Mouse (Mus musculus) hindbrain, embryonic 10.5 days (tissue): ENCODE results near the gene Blvra. TPM values are rescaled to one million over a fixed set of nuclear protein-coding genes. Genes with fewer than 3 reads are reported as not detected.
"Not testable (repeated sequence)": the region's sequence is repeated elsewhere in the genome, so short reads cannot be mapped to it uniquely, and the experiment has no call there.

Experiments
- DNase-seq: peaks from one replicate; pipeline ENCODE4 v3.0.0-alpha.2; 2017; ENCODE audit warnings: low spot score
- H3K27ac ChIP-seq: fragments of 300-500 bp; sonication (generic); 2 replicates; pipeline ENCODE4 v1.5.1; 2016; ENCODE audit warnings: mild to moderate bottlenecking, moderate library complexity
- H3K27me3 ChIP-seq: fragments of 300-500 bp; sonication (generic); 2 replicates; pipeline ENCODE4 v1.6.1; 2016; ENCODE audit warnings: mild to moderate bottlenecking; ENCODE audit not compliant: poor library complexity, insufficient read depth, severe bottlenecking
- H3K36me3 ChIP-seq: fragments of 300-500 bp; sonication (generic); 2 replicates; pipeline ENCODE4 v1.6.1; 2016; ENCODE audit warnings: mild to moderate bottlenecking, moderate library complexity
- H3K4me1 ChIP-seq: fragments of 300-500 bp; sonication (generic); replicated peaks from 2 replicates; pipeline ENCODE4 v1.6.1; 2016; ENCODE audit warnings: mild to moderate bottlenecking
- H3K4me3 ChIP-seq: fragments of 300-500 bp; sonication (generic); 2 replicates; pipeline ENCODE4 v1.5.1; 2016; ENCODE audit warnings: mild to moderate bottlenecking, moderate library complexity
- H3K9me3 ChIP-seq: fragments of 300-500 bp; sonication (generic); 2 replicates; pipeline ENCODE4 v1.6.1; 2016; ENCODE audit warnings: mild to moderate bottlenecking, moderate library complexity
- WGBS: fragments of 180-500 bp; shearing (Covaris S2); methylation state at CpG from one replicate; pipeline ENCODE4 v1.1.7; 2016; 5-methylcytosine and 5-hydroxymethylcytosine counted together
- polyA plus RNA-seq: library from polyadenylated mRNA; unstranded; fragments of >200 nt; fragmentation: Nextera tagmentation; extraction: Ambion mirVana; gene quantifications from 2 replicates; pipeline ENCODE4 v1.2.1, GENCODE M21; 2016

The Blvra gene
- polyA plus RNA-seq, 1 experiment from 2014 or later, result 20.3 TPM

DNA sequence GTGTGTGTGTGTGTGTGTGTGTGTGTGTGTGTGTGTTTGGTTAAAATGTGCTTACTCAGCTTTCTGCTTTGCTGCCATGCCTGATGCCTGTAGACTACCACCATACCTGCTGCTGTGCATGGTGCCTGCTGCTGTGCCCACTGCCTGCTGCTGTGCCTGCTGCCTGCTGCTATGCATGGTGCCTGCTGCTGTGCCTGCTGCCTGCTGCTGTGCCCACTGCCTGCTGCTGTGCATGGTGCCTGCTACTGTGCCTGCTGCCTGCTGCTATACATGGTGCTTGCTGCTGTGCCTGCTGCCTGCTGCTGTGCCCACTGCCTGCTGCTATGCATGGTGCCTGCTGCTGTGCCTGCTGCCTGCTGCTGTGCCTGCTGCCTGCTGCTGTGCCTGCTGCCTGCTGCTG lies 19.7 kb downstream of the Blvra start:
- not testable (repeated sequence) for DNase-seq, H3K27ac ChIP-seq, H3K27me3 ChIP-seq, H3K9me3 ChIP-seq, H3K4me1 ChIP-seq, H3K36me3 ChIP-seq, H3K4me3 ChIP-seq

GRCm38 (mm10) chr2:127092000-127092399 lies 21.5 kb downstream of the Blvra start:
- no peak overlapping the region for H3K4me3 ChIP-seq
- H3K27me3 ChIP-seq, result no peaks in the 10 kb centered on the region
- H3K36me3 ChIP-seq, result 0 out of 2 replicates have a peak, but pooled peaks cover 3% of the 10 kb centered on the region
- H3K9me3 ChIP-seq, result no peaks in the 10 kb centered on the region
- no peak overlapping the region for H3K27ac ChIP-seq
- no peak for DNase-seq
- 78% methylated on average over 8 of the region's 8 CpGs for WGBS
- H3K4me1 ChIP-seq, result no peaks in the 10 kb centered on the region

DNA sequence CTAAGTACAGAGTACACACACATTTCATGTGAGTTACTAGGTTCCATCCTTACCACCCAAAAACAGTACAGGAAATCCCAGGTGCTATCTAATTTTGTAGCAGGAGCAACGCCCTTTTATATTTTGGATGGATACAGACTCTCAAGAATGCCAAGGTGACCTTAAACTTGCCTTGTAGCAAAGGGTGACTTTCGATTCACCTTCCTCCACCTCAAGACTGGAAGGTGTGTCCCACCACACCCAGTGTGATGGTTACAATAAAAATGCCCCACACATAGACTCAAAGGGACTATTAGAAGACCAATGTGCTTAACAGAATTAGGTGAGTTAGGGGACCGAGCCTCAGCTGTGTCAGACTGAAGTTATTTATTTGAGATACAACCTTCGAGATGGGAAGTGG lies 38.5 kb downstream of the Blvra start:
- Histone ChIP-seq H3K36me3 (peaks cover 100% of the 10 kb centered on the region), H3K27ac (no peak overlapping the region), H3K9me3 (no peaks in the 10 kb centered on the region), H3K27me3 (no peaks in the 10 kb centered on the region), H3K4me3 (no peak overlapping the region), H3K4me1 (no peaks in the 10 kb centered on the region)
- 94% methylated on average over 4 of the region's 4 CpGs for WGBS
- no peak for DNase-seq

- Histone ChIP-seq H3K27ac (no peak overlapping the region), H3K36me3 (peaks cover 99% of the 10 kb centered on the region)
- 92% methylated on average over 8 of the region's 8 CpGs for WGBS
These were observed 51.2 kb downstream of the Blvra start for GRCm38 (mm10) chr2:127121591-127122235.

GRCm38 (mm10) chr2:127128926-127129325 lies 58.5 kb downstream of the Blvra start:
- peaks cover 60% of the 10 kb centered on the region for H3K36me3 ChIP-seq

More at GRCm38 (mm10) chr2:127121591-127122235, 51.2 kb downstream of the Blvra start:
- Histone ChIP-seq H3K4me1 (no peaks in the 10 kb centered on the region), H3K4me3 (no peak overlapping the region), H3K9me3 (no peaks in the 10 kb centered on the region), H3K27me3 (no peaks in the 10 kb centered on the region)
- no peak for DNase-seq

DNA sequence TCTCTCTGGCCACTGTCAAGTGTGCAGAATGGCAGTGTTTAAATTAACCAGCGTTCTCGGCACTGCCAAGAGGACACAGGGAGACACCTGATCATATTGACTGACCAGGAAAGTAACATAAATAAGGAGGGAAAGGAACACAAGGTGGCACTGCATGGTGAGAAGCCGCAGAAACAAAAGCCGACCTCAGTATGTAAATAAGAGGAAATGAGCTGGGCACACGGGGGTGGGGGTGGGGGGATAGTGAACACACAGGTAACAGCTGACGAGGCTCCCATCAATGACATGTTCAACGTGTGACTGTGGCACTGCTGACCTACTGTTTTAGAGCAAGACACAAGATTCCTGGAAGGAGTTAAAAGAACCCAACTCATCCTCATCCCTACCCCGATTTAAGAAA lies 60.9 kb downstream of the Blvra start:
- H3K27ac ChIP-seq, result no peak overlapping the region
- H3K9me3 ChIP-seq, result no peaks in the 10 kb centered on the region
- no peak for DNase-seq
- peaks cover 31% of the 10 kb centered on the region for H3K4me1 ChIP-seq
- WGBS, result 80% methylated on average over 8 of the region's 8 CpGs
- no peak overlapping the region for H3K4me3 ChIP-seq
- peaks cover 36% of the 10 kb centered on the region for H3K36me3 ChIP-seq
- H3K27me3 ChIP-seq, result no peaks in the 10 kb centered on the region

More at GRCm38 (mm10) chr2:127128926-127129325, 58.5 kb downstream of the Blvra start:
- Histone ChIP-seq H3K4me1 (peaks cover 23% of the 10 kb centered on the region), H3K27me3 (no peaks in the 10 kb centered on the region), H3K9me3 (no peaks in the 10 kb centered on the region), H3K27ac (no peak overlapping the region), H3K4me3 (no peak overlapping the region)
- no peak for DNase-seq
- WGBS, result 91% methylated on average over 5 of the region's 5 CpGs

DNA sequence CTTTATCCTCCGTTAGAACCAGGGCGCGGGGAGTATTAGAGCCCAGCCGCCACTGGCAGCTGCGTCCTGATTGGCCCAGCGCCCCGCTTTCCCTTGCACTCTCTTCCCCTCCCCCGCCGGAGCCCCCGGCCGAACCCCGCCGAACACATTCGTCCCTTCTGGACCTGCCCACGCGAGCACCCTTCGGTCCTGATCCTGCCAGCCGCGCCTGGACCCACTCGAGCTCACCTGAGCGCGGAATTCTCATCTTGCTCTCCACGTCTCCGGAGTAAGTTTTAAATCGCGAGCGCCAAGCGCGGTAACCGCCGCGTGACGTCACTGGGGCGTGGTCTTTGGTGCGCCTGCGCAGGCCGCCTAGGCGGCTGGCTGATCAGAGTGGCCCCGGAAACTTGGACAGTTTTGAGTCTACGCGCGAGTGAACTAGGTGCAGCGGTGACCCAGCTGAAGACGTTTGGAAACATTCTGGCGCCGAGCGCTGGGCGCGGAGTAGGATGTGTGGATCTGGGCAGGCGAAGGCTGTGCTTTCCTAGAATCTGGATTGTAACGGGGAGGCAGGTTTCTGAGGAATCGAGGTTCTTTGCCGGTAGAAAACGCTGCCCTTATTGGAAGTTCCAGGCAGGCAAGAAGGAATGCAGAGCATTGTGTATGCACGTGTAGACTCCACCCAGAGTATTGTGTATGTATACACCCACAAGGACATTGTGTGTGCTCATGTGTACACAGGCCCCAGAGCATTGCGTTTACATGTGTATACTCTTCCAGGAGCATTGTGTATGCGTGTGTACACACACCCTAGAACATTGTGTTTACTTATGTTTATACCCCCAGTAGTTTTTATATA lies 63.4 kb downstream of the Blvra start, which contains the start of gene Ncaph:
Gene Ncaph, minus strand, starts transcription at position 334 of the 841 bp plus-strand sequence.
- Histone ChIP-seq H3K9me3 (no peaks in the 10 kb centered on the region), H3K4me3 (peak within 1 kb of the TSS; percentile 88), H3K4me1 (peaks cover 41% of the 10 kb centered on the region), H3K27me3 (no peaks in the 10 kb centered on the region), H3K36me3 (peaks cover 15% of the 10 kb centered on the region), H3K27ac (peak within 1 kb of the TSS; percentile 97)
- 2% methylated on average over 57 of the region's 57 CpGs for WGBS
- peak; percentile 95 for DNase-seq

GRCm38 (mm10) chr2:127135255-127135654 lies 64.8 kb downstream of the Blvra start:
- not testable (repeated sequence) for H3K27me3 ChIP-seq, H3K9me3 ChIP-seq, DNase-seq, H3K27ac ChIP-seq, H3K4me3 ChIP-seq
- 38% methylated on average over 3 of the region's 3 CpGs for whole genome bisulfite sequencing
- peaks cover 41% of the 10 kb centered on the region for H3K4me1 ChIP-seq
- H3K36me3 ChIP-seq, result peaks cover 20% of the 10 kb centered on the region

- DNase-seq, result peak; percentile 14
- Histone ChIP-seq H3K4me3 (no peak overlapping the region), H3K4me1 (peaks cover 34% of the 10 kb centered on the region), H3K36me3 (peaks cover 33% of the 10 kb centered on the region), H3K27me3 (no peaks in the 10 kb centered on the region), H3K9me3 (no peaks in the 10 kb centered on the region), H3K27ac (0 out of 2 replicates have a peak overlapping the region, but pooled peaks have one; percentile 35)
- WGBS, result 45% methylated on average over 5 of the region's 5 CpGs
These were observed 66.5 kb downstream of the Blvra start for GRCm38 (mm10) chr2:127136979-127137378.

- peaks cover 34% of the 10 kb centered on the region for H3K4me1 ChIP-seq
- no peak for DNase-seq
- H3K9me3 ChIP-seq, result no peaks in the 10 kb centered on the region
- no peak overlapping the region for H3K27ac ChIP-seq
- H3K4me3 ChIP-seq, result no peak overlapping the region
- no peaks in the 10 kb centered on the region for H3K27me3 ChIP-seq
- peaks cover 33% of the 10 kb centered on the region for H3K36me3 ChIP-seq
- WGBS, result 87% methylated on average over 10 of the region's 10 CpGs
These were observed 67.5 kb downstream of the Blvra start for GRCm38 (mm10) chr2:127137838-127138420.

DNA sequence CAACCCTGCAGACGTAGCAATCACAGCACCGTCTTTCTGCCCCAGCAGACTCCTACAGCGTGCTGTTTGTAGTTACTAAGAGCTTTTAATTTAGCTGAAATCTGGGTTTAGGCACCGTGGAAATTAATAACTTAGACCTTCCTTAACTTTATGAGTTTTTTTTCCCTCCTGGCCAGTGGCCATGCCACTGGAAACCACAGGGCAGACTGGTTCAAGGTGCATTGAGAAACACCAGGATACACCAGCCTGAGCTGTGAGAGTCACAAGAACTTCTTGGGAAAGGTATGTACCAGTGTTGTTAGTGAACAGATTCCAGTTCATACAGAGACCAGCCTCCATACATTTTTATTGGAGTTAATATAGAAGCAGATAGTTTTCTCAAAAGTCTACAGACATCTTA lies 68.0 kb downstream of the Blvra start:
- H3K9me3 ChIP-seq, result no peaks in the 10 kb centered on the region
- peaks cover 36% of the 10 kb centered on the region for H3K4me1 ChIP-seq
- DNase-seq, result no peak
- peaks cover 33% of the 10 kb centered on the region for H3K36me3 ChIP-seq
- no peak overlapping the region for H3K4me3 ChIP-seq
- no peak overlapping the region for H3K27ac ChIP-seq
- no peaks in the 10 kb centered on the region for H3K27me3 ChIP-seq
- WGBS, result 86% methylated on average over 4 of the region's 4 CpGs

- H3K27ac ChIP-seq, result no peak overlapping the region
- no peak for DNase-seq
- peaks cover 6% of the 10 kb centered on the region; the same call in 1 of the 2 replicates for H3K27me3 ChIP-seq
- 95% methylated on average over 8 of the region's 8 CpGs for WGBS
- no peaks in the 10 kb centered on the region for H3K9me3 ChIP-seq
- peaks cover 39% of the 10 kb centered on the region for H3K4me1 ChIP-seq
- H3K36me3 ChIP-seq, result peaks cover 33% of the 10 kb centered on the region
- H3K4me3 ChIP-seq, result no peak overlapping the region
These were observed 68.6 kb downstream of the Blvra start for GRCm38 (mm10) chr2:127139094-127139493.

DNA sequence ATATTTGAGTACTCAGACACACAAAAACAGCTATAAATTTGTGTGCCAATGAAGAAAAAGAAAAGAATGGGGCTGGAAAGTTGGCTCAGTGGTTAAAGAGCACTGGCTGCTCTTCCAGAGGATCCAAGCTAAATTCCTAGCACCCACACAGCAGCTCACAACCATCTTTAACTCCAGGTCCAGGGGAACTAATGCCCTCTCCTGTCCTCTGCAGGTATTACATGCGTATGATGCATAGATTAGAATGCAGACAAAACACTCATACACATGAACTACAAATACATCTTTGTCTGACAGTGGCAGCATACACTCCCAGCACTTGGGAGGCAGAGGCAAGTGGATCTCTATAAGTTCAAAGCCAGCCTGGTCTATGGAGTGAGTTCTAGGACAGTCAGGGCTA lies 69.1 kb downstream of the Blvra start:
- Histone ChIP-seq H3K36me3 (peaks cover 33% of the 10 kb centered on the region), H3K27me3 (peaks cover 11% of the 10 kb centered on the region; the same call in 1 of the 2 replicates), H3K9me3 (no peaks in the 10 kb centered on the region), H3K27ac (no peak overlapping the region), H3K4me1 (peaks cover 34% of the 10 kb centered on the region), H3K4me3 (no peak overlapping the region)
- no peak for DNase-seq
- WGBS, result 95% methylated on average over 1 of the region's 1 CpGs
